Mouse (Mus musculus): ENCODE results near the gene Zfp1.

Zfp1 gene

GRCm38 (mm10) chr8:111678111-111678510 is 34.9 kb downstream of the Zfp1 start:
- DNase-seq = peak; percentile 63

- no peak for DNase-seq
Measured at GRCm38 (mm10) chr8:111678848-111679247, 35.6 kb downstream of the Zfp1 start.

GRCm38 (mm10) chr8:111680423-111681028 is 37.3 kb downstream of the Zfp1 start:
- no peak for DNase-seq

GRCm38 (mm10) chr8:111681153-111681552 is 38.0 kb downstream of the Zfp1 start:
- no peak for DNase-seq

GRCm38 (mm10) chr8:111682521-111682920 is 39.3 kb downstream of the Zfp1 start:
- DNase-seq = no peak

GRCm38 (mm10) chr8:111686881-111687280 is 43.7 kb downstream of the Zfp1 start:
- DNase-seq = no peak

GRCm38 (mm10) chr8:111690960-111691445 is 47.8 kb downstream of the Zfp1 start, which contains the start of gene Ctrb1:
Gene Ctrb1 (minus strand): TSS chr8:111691010.
- DNase-seq = no peak

GRCm38 (mm10) chr8:111693261-111693741 is 50.1 kb downstream of the Zfp1 start:
- no peak for DNase-seq

GRCm38 (mm10) chr8:111695441-111695840 is 52.2 kb downstream of the Zfp1 start:
- DNase-seq = no peak

GRCm38 (mm10) chr8:111697655-111698054 is 54.5 kb downstream of the Zfp1 start:
- no peak for DNase-seq

- no peak for DNase-seq
Measured at GRCm38 (mm10) chr8:111699035-111699434, 55.8 kb downstream of the Zfp1 start.

GRCm38 (mm10) chr8:111700201-111700600 is 57.0 kb downstream of the Zfp1 start:
- no peak for DNase-seq

GRCm38 (mm10) chr8:111700740-111701139 is 57.5 kb downstream of the Zfp1 start:
- no peak for DNase-seq

GRCm38 (mm10) chr8:111701380-111701779 is 58.2 kb downstream of the Zfp1 start:
- DNase-seq = no peak

GRCm38 (mm10) chr8:111704585-111704984 is 61.4 kb downstream of the Zfp1 start:
- DNase-seq = peak; percentile 58

GRCm38 (mm10) chr8:111705222-111705621 is 62.0 kb downstream of the Zfp1 start:
- no peak for DNase-seq

GRCm38 (mm10) chr8:111705699-111706098 is 62.5 kb downstream of the Zfp1 start:
- DNase-seq = no peak

GRCm38 (mm10) chr8:111708265-111708664 is 65.1 kb downstream of the Zfp1 start:
- DNase-seq = no peak

- DNase-seq = no peak
Measured at GRCm38 (mm10) chr8:111709223-111709622, 66.0 kb downstream of the Zfp1 start.

GRCm38 (mm10) chr8:111710777-111711485 is 67.7 kb downstream of the Zfp1 start:
- peak; percentile 33 for DNase-seq

GRCm38 (mm10) chr8:111712135-111712534 is 68.9 kb downstream of the Zfp1 start:
- no peak for DNase-seq

GRCm38 (mm10) chr8:111712588-111712987 is 69.4 kb downstream of the Zfp1 start:
- DNase-seq = peak; percentile 92

GRCm38 (mm10) chr8:111713291-111713690 is 70.1 kb downstream of the Zfp1 start:
- peak; percentile 46 for DNase-seq

- peak; percentile 48 for DNase-seq
Measured at GRCm38 (mm10) chr8:111713817-111714216, 70.6 kb downstream of the Zfp1 start.
